Mouse (Mus musculus) bone marrow, adult 2 months (tissue): ENCODE data around the gene Slc16a10. TPM values are rescaled to one million over a fixed set of nuclear protein-coding genes. Genes with fewer than 3 reads are reported as not detected.

ENCODE experiments used
- H3K27ac ChIP-seq: fragments of 200-500 bp; 2 replicates; pipeline ENCODE4 v1.5.1; 2012; ENCODE audit warnings: low read depth, mild to moderate bottlenecking, control low read depth, inconsistent platforms, low read length; ENCODE audit not compliant: control insufficient read depth, poor library complexity, insufficient read depth
- H3K4me1 ChIP-seq: fragments of 200-500 bp; 2 replicates; pipeline ENCODE4 v1.6.1; 2011; ENCODE audit warnings: low read length; ENCODE audit not compliant: control insufficient read depth, insufficient read depth
- H3K4me3 ChIP-seq: fragments of 200-500 bp; replicated peaks from 2 replicates; pipeline ENCODE3; 2011; ENCODE audit warnings: mild to moderate bottlenecking, low read depth, low read length, control low read depth; ENCODE audit not compliant: control insufficient read depth
- CTCF ChIP-seq: fragments of 200-500 bp; IDR thresholded peaks from 2 replicates; pipeline ENCODE4 v1.5.1; 2011; ENCODE audit warnings: low read length, control low read depth; ENCODE audit not compliant: control insufficient read depth, insufficient read depth
- POLR2A ChIP-seq: fragments of 200-500 bp; IDR thresholded peaks from 2 replicates; pipeline ENCODE4 v1.6.1; 2011; ENCODE audit warnings: low read depth, mild to moderate bottlenecking, control low read depth, low read length, borderline replicate concordance; ENCODE audit not compliant: control insufficient read depth
- WGBS: fragments of 180-500 bp; shearing (Covaris S2); methylation state at CpG from one replicate; pipeline ENCODE4 v1.1.7; 2018; 5-methylcytosine and 5-hydroxymethylcytosine counted together
- polyA plus RNA-seq: library from polyadenylated mRNA; stranded (reverse); fragments of >200 nt; gene quantifications from 2 replicates; pipeline ENCODE4 v1.2.4, GENCODE M21; 2011; ENCODE audit warnings: low replicate concordance; ENCODE audit not compliant: missing spikeins, insufficient read depth, insufficient read length

The Slc16a10 gene
- polyA plus RNA-seq, 1 experiment, result 24.6 TPM

GRCm38 (mm10) chr10:40130126-40130525, 11.9 kb downstream of the Slc16a10 start:
- Histone ChIP-seq H3K27ac (no peak overlapping the region), H3K4me1 (peaks cover 7% of the 10 kb centered on the region), H3K4me3 (no peak overlapping the region)
- TF ChIP-seq CTCF (no peak), POLR2A (no peak)
- 66% methylated on average over 1 of the region's 1 CpGs for WGBS

GRCm38 (mm10) chr10:40129134-40129533, 12.9 kb downstream of the Slc16a10 start:
- TF ChIP-seq CTCF (no peak), POLR2A (no peak)
- Histone ChIP-seq H3K4me3 (no peak overlapping the region), H3K4me1 (peaks cover 7% of the 10 kb centered on the region), H3K27ac (peak overlapping the region; percentile 64; the same call in 1 of the 2 replicates)

- 17% methylated on average over 7 of the region's 7 CpGs for WGBS
- TF ChIP-seq CTCF (no peak), POLR2A (no peak)
- Histone ChIP-seq H3K4me3 (peak overlapping the region; percentile 41), H3K27ac (peak overlapping the region; percentile 64), H3K4me1 (peaks cover 7% of the 10 kb centered on the region)
Observed at GRCm38 (mm10) chr10:40128497-40128896, 13.6 kb downstream of the Slc16a10 start.

- Histone ChIP-seq H3K4me1 (peaks cover 5% of the 10 kb centered on the region), H3K27ac (peak overlapping the region; percentile 1; the same call in 1 of the 2 replicates), H3K4me3 (no peak overlapping the region)
- no peak for TF ChIP-seq CTCF
- TF ChIP-seq POLR2A, result no peak
- WGBS, result 15% methylated on average over 9 of the region's 9 CpGs
Observed at GRCm38 (mm10) chr10:40125200-40125599, 16.9 kb downstream of the Slc16a10 start.

- WGBS, result 53% methylated on average over 4 of the region's 4 CpGs
- Histone ChIP-seq H3K27ac (peak overlapping the region; percentile 1; the same call in 1 of the 2 replicates), H3K4me3 (no peak overlapping the region), H3K4me1 (peaks cover 4% of the 10 kb centered on the region; the same call in 1 of the 2 replicates)
- TF ChIP-seq CTCF (no peak), POLR2A (no peak)
Observed at GRCm38 (mm10) chr10:40124570-40124969, 17.5 kb downstream of the Slc16a10 start.

GRCm38 (mm10) chr10:40124096-40124495, 18.0 kb downstream of the Slc16a10 start:
- Histone ChIP-seq H3K27ac (no peak overlapping the region), H3K4me3 (no peak overlapping the region), H3K4me1 (peaks cover 4% of the 10 kb centered on the region; the same call in 1 of the 2 replicates)
- no peak for TF ChIP-seq POLR2A
- TF ChIP-seq CTCF, result no peak
- 97% methylated on average over 2 of the region's 2 CpGs for WGBS

GRCm38 (mm10) chr10:40119466-40119865, 22.6 kb downstream of the Slc16a10 start:
- TF ChIP-seq POLR2A (no peak), CTCF (no peak)
- WGBS, result 80% methylated on average over 3 of the region's 3 CpGs

GRCm38 (mm10) chr10:40118743-40119387, 23.2 kb downstream of the Slc16a10 start:
- H3K27ac ChIP-seq, result no peak overlapping the region; the same call in 1 of the 2 replicates
- no peaks in the 10 kb centered on the region; the same call in none of the 2 replicates for H3K4me1 ChIP-seq
- WGBS, result 92% methylated on average over 5 of the region's 5 CpGs
- H3K4me3 ChIP-seq, result no peak overlapping the region
- no peak for TF ChIP-seq POLR2A
- no peak for TF ChIP-seq CTCF

More at GRCm38 (mm10) chr10:40119466-40119865, 22.6 kb downstream of the Slc16a10 start:
- no peak overlapping the region for H3K4me3 ChIP-seq
- H3K4me1 ChIP-seq, result no peaks in the 10 kb centered on the region; the same call in 1 of the 2 replicates
- no peak overlapping the region for H3K27ac ChIP-seq
